Mouse (Mus musculus): ENCODE data around the gene Spryd4. TPM values are rescaled to one million over a fixed set of nuclear protein-coding genes. Genes with fewer than 3 reads are reported as not detected.

Spryd4 gene
- polyA plus RNA-seq, 1 experiment = 6.0 TPM

- peak; percentile 66 to 67 for DNase-seq (ENCODE audit: low read depth in 1 of 2, low spot score in 2 of 2)
- 1% methylated on average over 18 of the region's 18 CpGs for WGBS
- Histone ChIP-seq H3K4me1 (ENCODE audit: control insufficient read depth, insufficient read depth, insufficient read length) (no peaks in the 10 kb centered on the region; the same call in 1 of the 2 replicates), H3K4me3 (ENCODE audit: extremely low read depth, insufficient read depth, insufficient read length) (peak overlapping the region; percentile 46), H3K27me3 (ENCODE audit: control insufficient read depth, insufficient read depth, low read length) (no peaks in the 10 kb centered on the region), H3K27ac (ENCODE audit: insufficient read depth, low read length) (no peak overlapping the region), H3K36me3 (ENCODE audit: control insufficient read depth, insufficient read depth, low read length) (no peaks in the 10 kb centered on the region; the same call in 1 of the 2 replicates)
- TF ChIP-seq CTCF (IDR thresholded peaks at IDR 0.05; ENCODE audit: extremely low read depth, insufficient read depth, insufficient read length, insufficient replicate concordance) (peak; percentile 54; the same call in 1 of the 2 replicates), POLR2A (IDR thresholded peaks at IDR 0.05; ENCODE audit: low read depth, low read length) (no peak)
Measured at GRCm38 (mm10) chr10:128212871-128213323, 1.3 kb upstream of the Spryd4 start.

GRCm38 (mm10) chr10:128212148-128212547 lies 541 bp upstream of the Spryd4 start:
- DNase-seq (ENCODE audit: low read depth in 1 of 2, low spot score in 2 of 2) = no peak
- H3K36me3 ChIP-seq (ENCODE audit: control insufficient read depth, insufficient read depth, low read length) = no peaks in the 10 kb centered on the region; the same call in 1 of the 2 replicates
- H3K4me3 ChIP-seq (ENCODE audit: extremely low read depth, insufficient read depth, insufficient read length) = peak overlapping the region; percentile 82; the same call in 1 of the 2 replicates
- no peaks in the 10 kb centered on the region for H3K27me3 ChIP-seq (ENCODE audit: control insufficient read depth, insufficient read depth, low read length)
- WGBS = 50% methylated on average over 6 of the region's 6 CpGs
- no peak overlapping the region for H3K27ac ChIP-seq (ENCODE audit: insufficient read depth, low read length)
- no peak for TF ChIP-seq POLR2A (IDR thresholded peaks at IDR 0.05; ENCODE audit: low read depth, low read length)
- TF ChIP-seq CTCF (IDR thresholded peaks at IDR 0.05; ENCODE audit: extremely low read depth, insufficient read depth, insufficient read length, insufficient replicate concordance) = no peak
- H3K4me1 ChIP-seq (ENCODE audit: control insufficient read depth, insufficient read depth, insufficient read length) = no peaks in the 10 kb centered on the region; the same call in 1 of the 2 replicates

DNA sequence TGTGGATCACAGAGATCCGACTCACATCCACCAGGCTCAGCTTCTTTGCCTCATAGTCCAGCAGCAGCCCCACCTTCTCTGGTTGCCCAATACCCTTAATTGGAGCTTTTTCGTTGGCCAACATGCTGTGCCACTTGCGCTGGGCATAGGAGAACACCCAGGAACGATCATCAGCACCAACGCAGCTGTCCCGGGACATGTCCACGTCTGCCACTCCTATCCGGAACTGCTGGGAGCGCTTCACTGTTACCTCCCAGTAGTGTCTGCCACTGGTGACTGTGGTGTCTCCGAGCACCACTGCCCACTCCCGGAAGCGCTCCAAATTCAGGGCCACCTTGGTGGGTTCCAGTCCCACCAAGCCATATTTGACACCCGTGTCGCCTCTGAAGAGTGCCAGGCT lies 653 bp downstream of the Spryd4 start:
- Histone ChIP-seq H3K4me3 (ENCODE audit: extremely low read depth, insufficient read depth, insufficient read length) (peak overlapping the region; percentile 82), H3K4me1 (ENCODE audit: control insufficient read depth, insufficient read depth, insufficient read length) (no peaks in the 10 kb centered on the region; the same call in 1 of the 2 replicates), H3K27me3 (ENCODE audit: control insufficient read depth, insufficient read depth, low read length) (no peaks in the 10 kb centered on the region), H3K36me3 (ENCODE audit: control insufficient read depth, insufficient read depth, low read length) (peaks cover 2% of the 10 kb centered on the region; the same call in 1 of the 2 replicates), H3K27ac (ENCODE audit: insufficient read depth, low read length) (no peak overlapping the region)
- no peak for DNase-seq (ENCODE audit: low read depth in 1 of 2, low spot score in 2 of 2)
- 25% methylated on average over 14 of the region's 14 CpGs for WGBS
- TF ChIP-seq POLR2A (IDR thresholded peaks at IDR 0.05; ENCODE audit: low read depth, low read length) (no peak), CTCF (IDR thresholded peaks at IDR 0.05; ENCODE audit: extremely low read depth, insufficient read depth, insufficient read length, insufficient replicate concordance) (no peak)

GRCm38 (mm10) chr10:128210131-128210530 lies 1.5 kb downstream of the Spryd4 start:
- Histone ChIP-seq H3K4me1 (ENCODE audit: control insufficient read depth, insufficient read depth, insufficient read length) (no peaks in the 10 kb centered on the region; the same call in 1 of the 2 replicates), H3K27me3 (ENCODE audit: control insufficient read depth, insufficient read depth, low read length) (no peaks in the 10 kb centered on the region), H3K36me3 (ENCODE audit: control insufficient read depth, insufficient read depth, low read length) (peaks cover 2% of the 10 kb centered on the region; the same call in 1 of the 2 replicates), H3K4me3 (ENCODE audit: extremely low read depth, insufficient read depth, insufficient read length) (no peak overlapping the region), H3K27ac (ENCODE audit: insufficient read depth, low read length) (no peak overlapping the region)
- TF ChIP-seq POLR2A (IDR thresholded peaks at IDR 0.05; ENCODE audit: low read depth, low read length) = no peak
- no peak for TF ChIP-seq CTCF (IDR thresholded peaks at IDR 0.05; ENCODE audit: extremely low read depth, insufficient read depth, insufficient read length, insufficient replicate concordance)
- 73% methylated on average over 2 of the region's 2 CpGs for WGBS
- DNase-seq (ENCODE audit: low read depth in 1 of 2, low spot score in 2 of 2) = no peak

DNA sequence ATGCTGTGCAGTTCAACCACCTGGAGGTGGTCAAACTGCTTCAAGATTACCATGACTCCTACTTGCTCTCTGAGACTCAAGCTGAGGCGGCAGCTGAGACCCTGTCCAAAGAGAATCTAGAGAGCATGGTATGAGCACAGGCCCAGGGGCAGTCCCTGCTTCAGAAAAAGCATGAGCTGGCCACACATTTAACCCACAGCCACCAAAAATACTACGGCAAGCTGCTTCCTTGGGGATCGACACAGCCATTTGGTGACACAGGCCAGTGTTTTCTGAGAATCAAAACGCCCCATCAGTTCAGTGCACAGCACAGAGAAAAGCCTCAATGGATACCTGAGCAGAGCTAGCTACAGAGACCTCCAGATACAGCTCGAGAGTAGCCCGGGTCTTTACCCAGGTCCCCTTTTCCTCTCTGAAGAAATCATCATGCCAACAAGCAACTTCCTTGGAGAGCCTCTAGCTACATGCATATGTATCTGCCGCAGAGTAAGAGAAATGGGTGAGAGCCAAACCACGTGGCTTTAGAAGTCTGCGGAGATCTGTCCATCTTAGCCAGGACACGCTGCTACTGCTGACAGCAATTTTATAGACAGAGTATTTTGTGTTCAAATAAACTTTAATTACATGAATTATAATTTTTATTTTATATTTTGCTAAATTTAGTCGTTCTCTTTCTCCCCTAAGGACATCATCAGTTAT lies 2.1 kb downstream of the Spryd4 start:
- no peaks in the 10 kb centered on the region; the same call in 1 of the 2 replicates for H3K4me1 ChIP-seq (ENCODE audit: control insufficient read depth, insufficient read depth, insufficient read length)
- H3K27me3 ChIP-seq (ENCODE audit: control insufficient read depth, insufficient read depth, low read length) = no peaks in the 10 kb centered on the region
- 92% methylated on average over 11 of the region's 11 CpGs for WGBS
- no peak for DNase-seq (ENCODE audit: low read depth in 1 of 2, low spot score in 2 of 2)
- peaks cover 2% of the 10 kb centered on the region; the same call in 1 of the 2 replicates for H3K36me3 ChIP-seq (ENCODE audit: control insufficient read depth, insufficient read depth, low read length)
- TF ChIP-seq POLR2A (IDR thresholded peaks at IDR 0.05; ENCODE audit: low read depth, low read length) (no peak), CTCF (IDR thresholded peaks at IDR 0.05; ENCODE audit: extremely low read depth, insufficient read depth, insufficient read length, insufficient replicate concordance) (no peak)
- no peak overlapping the region for H3K4me3 ChIP-seq (ENCODE audit: extremely low read depth, insufficient read depth, insufficient read length)
- no peak overlapping the region for H3K27ac ChIP-seq (ENCODE audit: insufficient read depth, low read length)

- 94% methylated on average over 10 of the region's 10 CpGs for WGBS
- no peak for DNase-seq (ENCODE audit: low read depth in 1 of 2, low spot score in 2 of 2)
- no peak for TF ChIP-seq CTCF (IDR thresholded peaks at IDR 0.05; ENCODE audit: extremely low read depth, insufficient read depth, insufficient read length, insufficient replicate concordance)
- TF ChIP-seq POLR2A (IDR thresholded peaks at IDR 0.05; ENCODE audit: low read depth, low read length) = no peak
- Histone ChIP-seq H3K27ac (ENCODE audit: insufficient read depth, low read length) (no peak overlapping the region), H3K4me1 (ENCODE audit: control insufficient read depth, insufficient read depth, insufficient read length) (no peaks in the 10 kb centered on the region; the same call in 1 of the 2 replicates), H3K27me3 (ENCODE audit: control insufficient read depth, insufficient read depth, low read length) (no peaks in the 10 kb centered on the region), H3K36me3 (ENCODE audit: control insufficient read depth, insufficient read depth, low read length) (peaks cover 2% of the 10 kb centered on the region; the same call in 1 of the 2 replicates), H3K4me3 (ENCODE audit: extremely low read depth, insufficient read depth, insufficient read length) (no peak overlapping the region)
Measured at GRCm38 (mm10) chr10:128208326-128208725, 3.3 kb downstream of the Spryd4 start.

- Histone ChIP-seq H3K27me3 (ENCODE audit: control insufficient read depth, insufficient read depth, low read length) (no peaks in the 10 kb centered on the region), H3K4me1 (ENCODE audit: control insufficient read depth, insufficient read depth, insufficient read length) (no peaks in the 10 kb centered on the region), H3K36me3 (ENCODE audit: control insufficient read depth, insufficient read depth, low read length) (peaks cover 2% of the 10 kb centered on the region; the same call in 1 of the 2 replicates), H3K4me3 (ENCODE audit: extremely low read depth, insufficient read depth, insufficient read length) (no peak overlapping the region), H3K27ac (ENCODE audit: insufficient read depth, low read length) (no peak overlapping the region)
- WGBS = 94% methylated on average over 15 of the region's 15 CpGs
- TF ChIP-seq CTCF (IDR thresholded peaks at IDR 0.05; ENCODE audit: extremely low read depth, insufficient read depth, insufficient read length, insufficient replicate concordance) = no peak
- no peak for TF ChIP-seq POLR2A (IDR thresholded peaks at IDR 0.05; ENCODE audit: low read depth, low read length)
- no peak for DNase-seq (ENCODE audit: low read depth in 1 of 2, low spot score in 2 of 2)
Measured at GRCm38 (mm10) chr10:128204941-128205340, 6.7 kb downstream of the Spryd4 start.

Data from spleen, adult 2 months (tissue).